Mouse (Mus musculus): Measurements from ENCODE around the gene Ildr2. TPM values are rescaled to one million over a fixed set of nuclear protein-coding genes. Genes with fewer than 3 reads are reported as not detected.
A peak's percentile ranks its signal among the peaks of the same experiment; 100 is the strongest.

Gene Ildr2
- polyA plus RNA-seq, 1 experiment from 2014 or later = 0.22 TPM

- no peaks in the 10 kb centered on the region for H3K9me3 ChIP-seq
- 0 out of 2 replicates have a peak, but pooled peaks cover 3% of the 10 kb centered on the region for H3K4me1 ChIP-seq
- H3K4me2 ChIP-seq = no peak overlapping the region
- H3K4me3 ChIP-seq = no peak overlapping the region
- no peaks in the 10 kb centered on the region for H3K27me3 ChIP-seq
- WGBS = 62% methylated on average over 8 of the region's 8 CpGs
- no peak overlapping the region for H3K27ac ChIP-seq
- no peaks in the 10 kb centered on the region for H3K36me3 ChIP-seq
- ATAC-seq (ENCODE audit: insufficient number of reproducible peaks, insufficient read depth, low FRiP score, low TSS enrichment, low read depth) = no peak
- H3K9ac ChIP-seq = no peak overlapping the region
Observed at GRCm38 (mm10) chr1:166344300-166345077, 90.5 kb downstream of the Ildr2 start.

- H3K36me3 ChIP-seq = no peaks in the 10 kb centered on the region
- WGBS = 92% methylated on average over 6 of the region's 6 CpGs
Observed at GRCm38 (mm10) chr1:166345602-166346001, 91.7 kb downstream of the Ildr2 start.

GRCm38 (mm10) chr1:166346906-166347305, 93.0 kb downstream of the Ildr2 start:
- Histone ChIP-seq H3K27me3 (no peaks in the 10 kb centered on the region), H3K4me3 (no peak overlapping the region), H3K27ac (no peak overlapping the region), H3K9me3 (no peaks in the 10 kb centered on the region), H3K4me2 (no peak overlapping the region), H3K36me3 (no peaks in the 10 kb centered on the region), H3K9ac (no peak overlapping the region), H3K4me1 (0 out of 2 replicates have a peak, but pooled peaks cover 3% of the 10 kb centered on the region)
- WGBS = 76% methylated on average over 3 of the region's 3 CpGs
- no peak for ATAC-seq (ENCODE audit: insufficient number of reproducible peaks, insufficient read depth, low FRiP score, low TSS enrichment, low read depth)

More at GRCm38 (mm10) chr1:166345602-166346001, 91.7 kb downstream of the Ildr2 start:
- Histone ChIP-seq H3K4me2 (no peak overlapping the region), H3K27me3 (no peaks in the 10 kb centered on the region), H3K9me3 (no peaks in the 10 kb centered on the region), H3K4me1 (0 out of 2 replicates have a peak, but pooled peaks cover 3% of the 10 kb centered on the region), H3K27ac (no peak overlapping the region), H3K9ac (no peak overlapping the region), H3K4me3 (no peak overlapping the region)
- no peak for ATAC-seq (ENCODE audit: insufficient number of reproducible peaks, insufficient read depth, low FRiP score, low TSS enrichment, low read depth)

- WGBS = 54% methylated on average over 3 of the region's 3 CpGs
- no peaks in the 10 kb centered on the region for H3K9me3 ChIP-seq
- no peak overlapping the region for H3K4me2 ChIP-seq
- H3K4me1 ChIP-seq = 0 out of 2 replicates have a peak, but pooled peaks cover 3% of the 10 kb centered on the region
- ATAC-seq (ENCODE audit: insufficient number of reproducible peaks, insufficient read depth, low FRiP score, low TSS enrichment, low read depth) = no peak
- no peaks in the 10 kb centered on the region for H3K27me3 ChIP-seq
- no peaks in the 10 kb centered on the region for H3K36me3 ChIP-seq
- no peak overlapping the region for H3K27ac ChIP-seq
- H3K4me3 ChIP-seq = no peak overlapping the region
- H3K9ac ChIP-seq = no peak overlapping the region
Observed at GRCm38 (mm10) chr1:166349341-166349740, 95.4 kb downstream of the Ildr2 start.

- no peak for ATAC-seq (ENCODE audit: insufficient number of reproducible peaks, insufficient read depth, low FRiP score, low TSS enrichment, low read depth)
- H3K4me2 ChIP-seq = no peak overlapping the region
Observed at GRCm38 (mm10) chr1:166349751-166350150, 95.8 kb downstream of the Ildr2 start.

GRCm38 (mm10) chr1:166360157-166360855, 106.4 kb downstream of the Ildr2 start:
- H3K4me1 ChIP-seq = no peaks in the 10 kb centered on the region
- 0 out of 2 replicates have a peak, but pooled peaks cover 2% of the 10 kb centered on the region for H3K27me3 ChIP-seq
- H3K36me3 ChIP-seq = no peaks in the 10 kb centered on the region
- H3K9ac ChIP-seq = no peak overlapping the region
- H3K4me3 ChIP-seq = no peak overlapping the region
- H3K27ac ChIP-seq = no peak overlapping the region
- WGBS = 27% methylated on average over 14 of the region's 14 CpGs
- 0 out of 2 replicates have a peak, but pooled peaks have one; percentile 37 for ATAC-seq (ENCODE audit: insufficient number of reproducible peaks, insufficient read depth, low FRiP score, low TSS enrichment, low read depth)
- H3K4me2 ChIP-seq = no peak overlapping the region
- no peaks in the 10 kb centered on the region for H3K9me3 ChIP-seq

More at GRCm38 (mm10) chr1:166349751-166350150, 95.8 kb downstream of the Ildr2 start:
- no peak overlapping the region for H3K4me3 ChIP-seq
- H3K9me3 ChIP-seq = no peaks in the 10 kb centered on the region
- no peak overlapping the region for H3K27ac ChIP-seq
- 40% methylated on average over 11 of the region's 11 CpGs for WGBS
- no peaks in the 10 kb centered on the region for H3K36me3 ChIP-seq
- H3K27me3 ChIP-seq = no peaks in the 10 kb centered on the region
- H3K9ac ChIP-seq = no peak overlapping the region
- H3K4me1 ChIP-seq = 0 out of 2 replicates have a peak, but pooled peaks cover 3% of the 10 kb centered on the region

- no peak for ATAC-seq (ENCODE audit: insufficient number of reproducible peaks, insufficient read depth, low FRiP score, low TSS enrichment, low read depth)
- no peaks in the 10 kb centered on the region for H3K9me3 ChIP-seq
- no peak overlapping the region for H3K27ac ChIP-seq
- 80% methylated on average over 5 of the region's 5 CpGs for WGBS
- H3K4me3 ChIP-seq = no peak overlapping the region
- H3K9ac ChIP-seq = no peak overlapping the region
- no peak overlapping the region for H3K4me2 ChIP-seq
- no peaks in the 10 kb centered on the region for H3K36me3 ChIP-seq
- no peaks in the 10 kb centered on the region for H3K4me1 ChIP-seq
- 0 out of 2 replicates have a peak, but pooled peaks cover 2% of the 10 kb centered on the region for H3K27me3 ChIP-seq
Observed at GRCm38 (mm10) chr1:166360896-166361295, 107.0 kb downstream of the Ildr2 start.

GRCm38 (mm10) chr1:166361842-166362241, 107.9 kb downstream of the Ildr2 start:
- Histone ChIP-seq H3K27me3 (0 out of 2 replicates have a peak, but pooled peaks cover 2% of the 10 kb centered on the region), H3K4me1 (no peaks in the 10 kb centered on the region)
- WGBS = 67% methylated on average over 3 of the region's 3 CpGs

GRCm38 (mm10) chr1:166362659-166363058, 108.7 kb downstream of the Ildr2 start:
- Histone ChIP-seq H3K4me3 (no peak overlapping the region), H3K27me3 (0 out of 2 replicates have a peak, but pooled peaks cover 2% of the 10 kb centered on the region), H3K4me1 (no peaks in the 10 kb centered on the region), H3K9ac (no peak overlapping the region), H3K9me3 (no peaks in the 10 kb centered on the region), H3K4me2 (no peak overlapping the region), H3K27ac (no peak overlapping the region), H3K36me3 (no peaks in the 10 kb centered on the region)
- ATAC-seq (ENCODE audit: insufficient number of reproducible peaks, insufficient read depth, low FRiP score, low TSS enrichment, low read depth) = no peak
- 59% methylated on average over 3 of the region's 3 CpGs for WGBS

More at GRCm38 (mm10) chr1:166361842-166362241, 107.9 kb downstream of the Ildr2 start:
- Histone ChIP-seq H3K9me3 (no peaks in the 10 kb centered on the region), H3K4me3 (no peak overlapping the region), H3K9ac (no peak overlapping the region), H3K27ac (no peak overlapping the region), H3K36me3 (no peaks in the 10 kb centered on the region), H3K4me2 (no peak overlapping the region)
- no peak for ATAC-seq (ENCODE audit: insufficient number of reproducible peaks, insufficient read depth, low FRiP score, low TSS enrichment, low read depth)

GRCm38 (mm10) chr1:166363122-166363521, 109.2 kb downstream of the Ildr2 start:
- Histone ChIP-seq H3K9me3 (no peaks in the 10 kb centered on the region), H3K4me1 (no peaks in the 10 kb centered on the region), H3K4me2 (no peak overlapping the region), H3K4me3 (no peak overlapping the region), H3K9ac (no peak overlapping the region), H3K27ac (no peak overlapping the region), H3K36me3 (no peaks in the 10 kb centered on the region), H3K27me3 (0 out of 2 replicates have a peak, but pooled peaks cover 2% of the 10 kb centered on the region)
- no peak for ATAC-seq (ENCODE audit: insufficient number of reproducible peaks, insufficient read depth, low FRiP score, low TSS enrichment, low read depth)
